15 mouse cellular contexts compared by ENCODE assay signal in the genomic region with DNA sequence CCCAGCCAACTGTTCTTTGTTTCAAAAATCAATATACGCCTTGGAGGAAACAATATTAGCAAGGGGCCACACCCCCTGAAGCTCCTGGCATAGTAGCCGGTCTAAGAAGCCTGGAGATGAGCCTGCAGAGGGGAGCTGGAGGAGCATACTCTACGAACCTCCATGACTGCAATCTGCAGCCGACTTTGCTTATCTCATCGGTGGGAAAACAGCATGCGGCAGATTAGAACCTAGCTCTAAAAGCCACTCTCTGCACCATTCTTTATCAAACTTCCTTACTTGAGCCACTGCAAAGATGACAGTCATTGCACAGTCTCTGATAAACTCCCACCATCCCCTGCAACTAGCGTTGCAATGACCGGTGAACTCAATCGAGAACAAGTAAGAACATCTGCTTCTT.
DNase-seq lines count a peak whose midpoint lies in the region; ATAC-seq and TF ChIP-seq lines count a peak whose summit lies in the region.
"Had no signal": no experiment of that assay in that cellular context is flagged by ENCODE, and none has a peak within 500 bp of the region (broad histone marks: within the 10 kb centered on the region; RNA-seq: fewer than 3 reads in every experiment).

No protein-coding gene starts in this region.

- H3K27me3 ChIP-seq in forebrain, embryonic 10.5 days (ENCODE audit: poor library complexity, severe bottlenecking): peaks cover 5% of the 10 kb centered on the region; the same call in 1 of the 2 replicates
- H3K27me3 ChIP-seq in forebrain, embryonic 12.5 days: peaks cover 3% of the 10 kb centered on the region; the same call in 1 of the 2 replicates
- H3K27me3 ChIP-seq in hindbrain, embryonic 16.5 days (replicated peaks; ENCODE audit: control insufficient read depth, insufficient read depth, low read length): no peaks in the 10 kb centered on the region
- no peaks in the 10 kb centered on the region for H3K27me3 ChIP-seq in neural tube, embryonic 15.5 days (replicated peaks)

- no peaks in the 10 kb centered on the region for H3K36me3 ChIP-seq in forebrain, embryonic 10.5 days (replicated peaks)
- H3K36me3 ChIP-seq in forebrain, embryonic 12.5 days (replicated peaks): no peaks in the 10 kb centered on the region
- H3K36me3 ChIP-seq in hindbrain, embryonic 16.5 days (ENCODE audit: control insufficient read depth, insufficient read depth, low read length): no peaks in the 10 kb centered on the region
- no peaks in the 10 kb centered on the region for H3K36me3 ChIP-seq in neural tube, embryonic 15.5 days

- 81% methylated on average over 9 of the region's 9 CpGs for WGBS in forebrain, embryonic 10.5 days
- WGBS in forebrain, embryonic 12.5 days: 73% methylated on average over 9 of the region's 9 CpGs
- WGBS in hindbrain, embryonic 16.5 days: 58% methylated on average over 9 of the region's 9 CpGs
- 68% methylated on average over 9 of the region's 9 CpGs for WGBS in neural tube, embryonic 15.5 days

- DNase-seq in forebrain, embryonic 10.5 days (ENCODE audit: extremely low spot score, low spot score): no peak
- DNase-seq in left cerebral cortex, adult 2 months (ENCODE audit: extremely low spot score in 1 of 2, low spot score in 2 of 2): no peak
- DNase-seq in left cerebral cortex, postnatal 36 days (ENCODE audit: low spot score in 2 of 2): no peak
- no peak for DNase-seq in cerebellum, adult 9-10 months
- DNase-seq in thymus, postnatal 36 days: no peak
- DNase-seq: adrenal gland, postnatal 10 days; cerebellum, adult 18-20 months; spleen, adult 18-20 months; thymus, adult 2 months had no signal

- no peak for ATAC-seq in forebrain, embryonic 12.5 days (ENCODE audit: low FRiP score)
- no peak for ATAC-seq in hindbrain, embryonic 16.5 days
- no peak for ATAC-seq in neural tube, embryonic 15.5 days (ENCODE audit: low FRiP score)
- ATAC-seq: intestine, embryonic 16.5 days had no signal

- TF ChIP-seq CTCF in left cerebral cortex, adult 2 months (IDR thresholded peaks at IDR 0.05): no peak

- no peak overlapping the region for H3K4me3 ChIP-seq in forebrain, embryonic 10.5 days
- no peak overlapping the region for H3K4me3 ChIP-seq in forebrain, embryonic 12.5 days (replicated peaks)
- no peak overlapping the region for H3K4me3 ChIP-seq in left cerebral cortex, adult 2 months
- H3K4me3 ChIP-seq in hindbrain, embryonic 16.5 days (ENCODE audit: low read length): no peak overlapping the region
- no peak overlapping the region for H3K4me3 ChIP-seq in neural tube, embryonic 15.5 days (replicated peaks)
- H3K4me3 ChIP-seq: erythroblast, embryonic 14.5 days had no signal

- no peaks in the 10 kb centered on the region for H3K9me3 ChIP-seq in forebrain, embryonic 10.5 days
- H3K9me3 ChIP-seq in forebrain, embryonic 12.5 days: no peaks in the 10 kb centered on the region
- H3K9me3 ChIP-seq in hindbrain, embryonic 16.5 days (ENCODE audit: control insufficient read depth, low read length): no peaks in the 10 kb centered on the region
- no peaks in the 10 kb centered on the region for H3K9me3 ChIP-seq in neural tube, embryonic 15.5 days (replicated peaks)

- H3K27ac ChIP-seq in forebrain, embryonic 10.5 days: peak overlapping the region; percentile 9; the same call in 1 of the 2 replicates
- H3K27ac ChIP-seq in forebrain, embryonic 12.5 days: no peak overlapping the region
- peak overlapping the region; percentile 76 for H3K27ac ChIP-seq in left cerebral cortex, adult 2 months
- peak overlapping the region; percentile 37; the same call in 1 of the 2 replicates for H3K27ac ChIP-seq in hindbrain, embryonic 16.5 days (ENCODE audit: low read depth, low read length)
- H3K27ac ChIP-seq in neural tube, embryonic 15.5 days (replicated peaks): peak overlapping the region; percentile 45

- intact Hi-C loops in left cerebral cortex, adult 2 months (cut with DNase I): no loop called here
- intact Hi-C loops in left cerebral cortex, postnatal 36 days (cut with DNase I): no loop called here

- H3K4me2 ChIP-seq in forebrain, embryonic 12.5 days: no peak overlapping the region
- H3K4me2 ChIP-seq in hindbrain, embryonic 16.5 days (ENCODE audit: low read length): no peak overlapping the region
- no peak overlapping the region for H3K4me2 ChIP-seq in neural tube, embryonic 15.5 days
- H3K4me2 ChIP-seq: midbrain, embryonic 11.5 days had no signal

- no peak overlapping the region for H3K9ac ChIP-seq in forebrain, embryonic 12.5 days
- no peak overlapping the region for H3K9ac ChIP-seq in hindbrain, embryonic 16.5 days (ENCODE audit: low read depth, low read length)
- H3K9ac ChIP-seq in neural tube, embryonic 15.5 days (replicated peaks): no peak overlapping the region

- peaks cover 50% of the 10 kb centered on the region for H3K4me1 ChIP-seq in forebrain, embryonic 10.5 days
- H3K4me1 ChIP-seq in forebrain, embryonic 12.5 days: peaks cover 44% of the 10 kb centered on the region
- H3K4me1 ChIP-seq in hindbrain, embryonic 16.5 days (ENCODE audit: control insufficient read depth, insufficient read depth, low read depth, low read length): peaks cover 23% of the 10 kb centered on the region
- peaks cover 56% of the 10 kb centered on the region for H3K4me1 ChIP-seq in neural tube, embryonic 15.5 days
